Mouse (Mus musculus) 3134 (cell line): ENCODE results near the gene Gcnt1.

Source experiments
- DNase-seq: peaks from one replicate; pipeline ENCODE4 v3.0.0-alpha.2; 2011; ENCODE audit warnings: low spot score; ENCODE audit not compliant: insufficient read length; ENCODE audit errors: extremely low read depth

Gcnt1 gene

DNA sequence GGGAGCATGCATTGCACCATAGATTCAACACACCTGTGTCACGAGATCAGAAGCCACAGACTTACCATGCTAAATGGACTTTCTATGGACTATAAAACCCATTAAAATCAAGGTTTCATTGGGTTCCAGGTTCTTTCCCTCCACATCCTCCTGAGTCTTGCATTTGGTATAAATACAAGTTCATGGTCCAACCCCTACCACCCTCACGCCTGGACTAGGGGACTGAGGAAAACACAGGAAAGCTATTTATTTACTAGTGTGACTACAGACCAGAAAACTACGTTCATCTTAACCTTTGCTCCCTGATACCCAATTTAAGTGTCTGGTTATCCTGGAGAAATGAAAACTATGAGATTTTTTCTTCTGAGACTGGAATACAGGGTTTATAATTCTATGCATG, at the start of gene Gcnt1:
Gene Gcnt1 (minus strand): TSS at position 144 of the 400 bp plus-strand sequence.
- DNase-seq: no peak

DNA sequence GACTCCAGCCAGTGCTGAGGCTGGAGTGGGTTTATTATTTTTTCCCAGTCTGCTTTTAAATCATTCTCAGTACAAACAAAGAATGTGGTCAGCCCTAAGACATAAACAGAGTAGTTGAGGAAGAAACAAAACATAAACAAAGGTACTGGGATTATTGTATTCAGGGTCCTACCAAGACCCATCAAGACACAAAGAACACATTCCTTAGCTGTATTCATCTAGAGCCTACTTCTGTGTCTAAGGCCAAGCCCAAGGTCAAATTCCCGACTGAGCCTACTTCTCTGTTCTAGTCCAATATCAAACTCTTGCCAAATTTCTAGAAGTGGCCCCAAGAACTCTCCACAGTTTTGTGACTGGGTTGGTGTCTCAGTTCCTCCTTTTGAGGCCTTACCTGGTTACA, 45.2 kb upstream of the Gcnt1 start:
- DNase-seq: no peak

DNA sequence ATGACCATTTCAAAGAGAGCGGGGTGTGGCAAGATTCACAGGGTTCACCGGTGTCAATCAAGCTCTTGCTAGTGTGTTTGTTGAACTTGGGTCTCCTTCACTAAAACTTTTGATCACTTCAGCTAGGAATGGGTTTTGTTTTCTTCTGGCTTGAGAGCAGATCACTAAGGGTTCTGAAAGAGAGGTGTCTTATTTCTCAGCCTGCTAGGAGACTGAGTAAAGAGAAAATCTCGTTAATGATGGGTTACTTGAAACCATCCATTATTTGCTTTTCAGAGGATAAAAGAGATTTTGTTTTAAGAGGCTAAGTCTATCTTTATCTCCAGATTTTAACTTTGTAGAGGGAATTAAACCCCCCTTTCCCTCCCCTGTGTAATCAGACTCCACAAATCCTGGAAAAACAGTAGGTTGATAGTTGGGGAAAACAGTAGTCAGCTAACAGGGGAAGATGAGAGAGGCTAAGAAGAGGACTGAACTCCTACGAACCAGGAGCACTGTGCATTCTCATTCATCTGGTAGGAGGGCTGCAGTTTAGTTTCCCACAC, 40.3 kb upstream of the Gcnt1 start:
- no peak for DNase-seq

DNA sequence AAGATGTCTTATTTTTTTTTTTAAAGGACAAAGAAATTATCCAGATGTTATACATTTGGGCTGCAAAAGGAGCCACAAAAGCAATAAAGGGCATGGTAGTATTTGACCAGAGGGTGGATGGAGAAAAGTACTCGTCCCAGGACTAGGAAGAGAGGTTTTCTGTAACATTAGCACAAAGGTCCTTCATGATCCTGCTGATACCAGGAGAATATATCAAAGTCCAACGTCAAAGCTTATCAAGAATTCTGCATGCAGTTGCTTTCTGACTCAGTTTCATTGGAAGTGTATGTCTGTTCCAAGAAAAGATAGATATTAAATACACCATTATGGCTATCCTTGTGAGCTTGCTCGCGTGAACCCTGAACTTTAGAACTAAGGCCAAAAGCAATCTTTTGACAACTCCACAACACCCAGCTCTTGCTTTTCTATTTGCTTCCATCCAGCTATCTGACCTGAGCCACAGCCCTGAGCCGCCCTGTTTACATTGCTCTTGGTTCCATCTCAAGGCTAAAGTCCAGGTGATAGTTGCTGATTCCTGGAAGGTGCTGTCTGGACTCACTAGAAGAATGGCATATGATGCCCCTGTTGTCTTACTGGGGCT, 37.9 kb upstream of the Gcnt1 start:
- DNase-seq: no peak

DNA sequence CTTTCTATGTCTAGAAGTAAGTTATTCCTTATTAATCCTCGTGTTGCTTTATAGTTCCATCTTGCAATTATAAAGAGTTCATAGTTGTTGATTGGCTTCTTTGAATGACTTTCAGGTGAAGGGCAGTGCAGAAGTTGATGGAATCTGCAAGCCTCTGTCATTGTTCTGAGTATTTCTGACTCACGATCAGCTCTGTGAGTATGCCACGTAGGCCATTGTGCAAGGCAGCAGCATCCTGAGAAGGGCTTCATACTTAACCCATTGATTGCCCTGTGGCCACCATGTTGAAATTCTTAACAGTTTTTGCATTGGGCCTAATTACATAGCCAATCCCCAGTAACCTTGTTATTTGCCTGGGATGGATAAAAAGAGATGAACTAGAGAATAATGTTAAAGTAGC, 36.7 kb upstream of the Gcnt1 start:
- no peak for DNase-seq

DNA sequence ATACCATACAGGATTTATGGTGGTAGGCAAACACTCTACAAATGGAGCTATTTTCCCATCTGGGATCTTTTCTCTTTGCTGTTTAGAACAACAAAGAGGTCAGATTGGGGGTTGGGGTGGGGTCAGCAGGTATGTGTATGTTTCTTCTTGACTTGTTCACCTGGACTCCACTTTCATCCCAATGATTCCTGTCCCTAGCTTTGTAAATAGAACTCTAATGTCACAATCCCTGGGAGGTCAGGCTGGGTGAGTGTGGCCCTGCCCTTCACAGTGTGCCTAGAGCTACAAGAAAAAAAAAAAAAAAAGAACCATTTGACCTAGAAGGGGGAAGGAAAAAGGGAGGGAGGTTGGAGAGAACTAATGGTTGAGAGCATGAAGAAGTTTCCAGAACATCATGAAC, 35.9 kb upstream of the Gcnt1 start:
- DNase-seq: no peak

DNA sequence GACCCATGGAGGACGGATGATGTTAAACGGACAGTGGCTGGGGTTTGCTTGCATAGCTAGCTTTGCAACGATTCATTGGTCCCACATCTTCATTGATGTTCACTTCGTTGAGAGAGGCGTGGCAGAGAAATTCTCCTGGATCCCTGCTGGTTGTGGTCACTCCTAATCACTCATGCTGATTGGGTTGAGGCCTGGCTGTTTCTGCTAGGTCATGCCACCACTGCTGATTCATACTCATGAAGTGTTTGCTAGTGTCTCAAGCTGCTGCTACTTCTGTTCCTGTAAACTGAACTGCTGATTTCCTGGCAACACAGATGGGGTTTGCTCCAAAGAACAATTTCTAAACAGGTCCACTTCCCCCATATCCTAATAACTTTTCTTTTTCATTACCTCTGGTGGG, 34.2 kb upstream of the Gcnt1 start:
- DNase-seq: no peak

DNA sequence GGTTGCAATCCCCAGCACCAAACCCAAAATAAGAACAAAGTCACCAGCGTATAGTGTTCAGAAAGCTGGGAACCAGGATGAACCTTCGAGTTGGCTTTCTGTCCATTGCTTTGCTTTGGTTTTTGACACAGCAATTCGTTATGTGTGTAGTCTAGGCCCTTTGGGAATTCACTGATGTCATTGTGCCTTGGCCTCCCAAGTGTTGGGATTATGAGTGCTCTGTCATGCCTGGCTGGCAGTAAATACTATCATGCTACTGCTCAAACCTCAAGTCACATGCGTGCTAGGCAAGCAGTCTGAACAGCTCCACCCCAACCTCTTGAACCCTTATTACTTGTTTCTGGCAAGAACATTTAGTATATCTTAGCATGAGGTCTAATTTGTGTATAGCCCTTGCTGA, 30.5 kb upstream of the Gcnt1 start:
- DNase-seq: no peak

DNA sequence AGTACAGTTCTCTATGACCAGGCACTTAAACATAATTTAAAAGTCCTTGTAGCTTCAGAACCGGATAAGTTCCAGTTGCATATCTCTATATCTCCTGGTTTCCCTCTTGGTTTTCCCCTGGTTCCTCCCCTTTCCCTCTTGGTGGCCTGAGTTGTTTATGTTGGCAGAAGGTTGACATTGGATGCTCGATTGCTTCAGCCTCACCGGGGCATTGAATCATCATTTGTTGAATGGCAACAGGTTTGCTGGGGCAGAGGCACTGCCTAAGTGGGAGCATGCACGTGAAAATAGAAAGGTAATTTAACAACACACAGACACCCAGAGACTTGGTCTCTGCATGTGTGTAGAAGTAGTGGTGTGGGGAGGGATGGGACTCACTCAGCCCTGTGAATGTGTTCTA, 27.9 kb upstream of the Gcnt1 start:
- peak; percentile 10 for DNase-seq

DNA sequence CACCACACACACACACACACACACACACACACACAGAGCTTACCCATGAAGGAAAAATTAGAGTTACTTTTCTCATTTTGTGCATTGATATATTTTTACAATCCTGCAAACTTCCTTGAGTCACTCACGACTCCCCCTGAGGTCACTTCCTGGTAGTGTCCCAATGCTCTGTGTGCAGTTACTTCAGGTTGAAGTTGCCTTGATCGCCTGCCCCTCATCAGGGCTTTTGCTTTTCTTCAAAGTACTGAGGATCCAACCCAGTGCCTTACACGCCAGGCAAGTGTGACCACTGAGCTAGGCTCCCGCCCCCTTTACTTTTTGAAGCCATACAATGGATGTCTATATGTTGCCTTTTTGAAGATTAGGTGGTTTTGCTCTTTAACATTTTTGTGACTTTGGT, 27.3 kb upstream of the Gcnt1 start:
- no peak for DNase-seq

DNA sequence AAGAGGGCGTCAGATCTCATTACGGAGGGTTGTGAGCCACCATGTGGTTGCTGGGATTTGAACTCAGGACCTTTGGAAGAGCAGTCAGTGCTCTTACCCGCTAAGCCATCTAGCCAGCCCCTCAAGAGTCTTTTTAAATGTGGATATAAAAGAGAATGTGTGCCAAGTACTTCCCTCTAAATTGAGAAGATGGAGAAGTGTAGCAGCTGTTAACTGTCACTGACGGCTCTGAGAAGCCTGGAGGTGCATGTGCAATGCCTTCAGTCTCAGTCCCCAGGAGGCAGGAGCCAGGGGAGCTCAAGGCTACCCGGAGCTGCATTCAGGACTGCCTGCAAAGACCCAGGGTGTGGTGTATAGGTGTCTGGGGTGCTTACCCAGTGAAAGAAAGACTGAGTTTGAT, 25.3 kb upstream of the Gcnt1 start:
- no peak for DNase-seq

DNA sequence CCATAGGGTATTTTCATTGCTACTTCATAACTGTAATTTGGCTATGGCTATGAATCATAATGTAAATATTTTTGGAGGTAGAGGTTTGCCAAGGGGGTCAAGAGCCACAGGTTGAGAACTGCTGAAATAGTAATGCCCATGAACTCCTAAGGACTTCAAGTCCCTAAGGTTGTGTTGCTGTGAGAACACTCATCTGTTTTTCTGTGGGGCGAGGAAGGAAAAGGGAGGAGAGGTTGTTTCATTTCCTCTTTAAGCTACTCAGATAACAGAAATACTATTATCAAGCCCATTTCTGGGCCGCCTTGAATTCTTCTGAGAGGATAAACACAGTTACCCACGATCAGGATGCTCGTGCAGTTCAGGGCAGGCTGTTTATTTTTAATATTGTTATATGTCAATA, 24.2 kb upstream of the Gcnt1 start:
- DNase-seq: no peak

DNA sequence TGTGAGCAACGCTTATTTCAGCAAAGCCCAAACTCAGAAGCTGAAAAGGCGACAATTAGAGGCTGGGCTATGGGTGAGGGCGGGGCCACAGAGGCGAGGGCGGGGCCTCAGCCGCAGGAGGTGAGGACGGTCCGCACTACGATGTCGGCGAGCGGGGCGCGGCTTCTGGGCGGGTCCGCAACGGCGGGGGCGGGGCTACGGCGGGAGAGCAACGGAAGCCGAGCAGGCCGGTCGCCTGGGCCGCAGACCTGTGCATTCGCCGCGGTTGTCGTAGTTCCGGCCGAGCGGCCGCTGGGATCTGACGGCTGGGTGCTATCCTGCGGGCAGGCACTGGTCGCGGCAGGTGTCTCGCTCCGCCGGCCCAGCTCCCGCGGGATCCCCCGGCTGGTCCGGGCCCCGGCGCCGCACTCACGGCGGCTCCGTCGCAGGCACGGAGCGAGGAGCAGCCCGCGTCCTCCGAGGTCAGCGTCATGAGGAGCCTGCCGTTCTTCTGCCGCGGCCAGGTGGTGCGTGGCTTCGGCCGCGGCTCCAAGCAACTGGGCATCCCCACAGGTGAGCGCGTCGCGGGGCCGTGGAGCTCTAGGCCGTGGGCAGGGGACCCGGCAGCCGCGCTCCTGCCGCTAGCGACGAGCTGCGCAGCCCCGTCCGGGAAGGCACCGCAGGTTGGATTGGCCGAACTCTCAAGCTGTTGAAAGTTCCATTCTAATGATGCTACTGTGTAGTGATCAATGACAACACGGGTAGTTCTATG, 21.4 kb upstream of the Gcnt1 start, which contains the start of gene Rfk:
Gene Rfk (plus strand): TSS at position 203 of the 751 bp plus-strand sequence.
- DNase-seq: peak; percentile 95

DNA sequence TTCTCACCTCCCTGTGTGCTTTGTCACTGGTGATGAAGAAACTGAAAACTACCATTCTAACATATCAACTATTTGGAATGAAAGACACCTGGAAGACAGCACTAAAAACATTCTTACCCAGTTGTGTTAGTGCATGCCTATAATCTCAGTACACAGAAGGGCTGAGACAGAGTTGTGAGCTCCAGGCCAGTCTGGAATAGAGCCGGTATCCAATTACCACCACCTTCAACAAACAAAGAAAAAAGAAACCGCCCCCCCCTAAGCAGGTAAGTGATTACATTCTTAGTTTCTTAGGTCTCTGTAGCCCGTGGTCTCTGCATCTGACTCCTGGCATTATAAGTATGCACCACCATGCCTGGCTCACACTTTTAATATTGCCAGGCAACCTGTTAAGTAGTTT, 20.2 kb upstream of the Gcnt1 start:
- DNase-seq: no peak

DNA sequence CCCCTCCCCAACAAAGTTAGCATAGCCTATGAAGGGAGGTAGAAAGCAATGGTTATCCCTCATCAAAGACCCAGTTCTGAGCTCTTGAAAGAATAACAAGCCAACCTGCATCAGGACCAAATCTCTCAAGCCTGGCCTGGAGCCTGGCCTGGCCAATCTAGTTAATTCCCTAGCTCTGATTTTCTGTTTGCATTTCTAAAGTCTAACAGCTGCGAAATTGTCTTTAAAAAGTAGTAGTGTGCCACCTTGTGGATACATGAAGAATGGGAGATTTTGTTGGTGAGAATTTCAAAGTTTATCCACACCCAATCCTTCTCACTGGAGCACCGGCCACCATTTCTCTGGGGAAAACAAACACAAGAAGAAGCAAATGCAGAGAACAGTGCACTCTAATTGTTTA, 15.8 kb upstream of the Gcnt1 start:
- DNase-seq: no peak

DNA sequence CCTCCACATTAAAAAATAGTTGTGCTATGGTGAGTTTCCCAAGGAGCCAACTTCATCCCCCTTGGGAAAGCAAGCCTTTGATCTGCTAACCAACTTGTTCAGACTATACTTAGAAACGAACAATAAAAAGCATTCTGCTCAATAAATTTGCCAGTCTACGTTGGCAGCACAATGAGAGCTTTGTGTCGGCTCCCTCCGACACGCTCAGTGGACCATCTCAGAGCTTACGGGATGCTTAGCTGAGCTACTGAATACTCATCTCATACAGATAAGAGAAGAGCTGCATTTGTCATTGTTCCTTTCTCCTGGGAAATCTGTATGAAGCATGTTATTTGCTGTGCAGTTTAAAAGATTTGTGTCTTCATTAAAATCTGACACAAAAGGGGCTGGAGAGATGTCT, 13.8 kb upstream of the Gcnt1 start:
- DNase-seq: no peak

DNA sequence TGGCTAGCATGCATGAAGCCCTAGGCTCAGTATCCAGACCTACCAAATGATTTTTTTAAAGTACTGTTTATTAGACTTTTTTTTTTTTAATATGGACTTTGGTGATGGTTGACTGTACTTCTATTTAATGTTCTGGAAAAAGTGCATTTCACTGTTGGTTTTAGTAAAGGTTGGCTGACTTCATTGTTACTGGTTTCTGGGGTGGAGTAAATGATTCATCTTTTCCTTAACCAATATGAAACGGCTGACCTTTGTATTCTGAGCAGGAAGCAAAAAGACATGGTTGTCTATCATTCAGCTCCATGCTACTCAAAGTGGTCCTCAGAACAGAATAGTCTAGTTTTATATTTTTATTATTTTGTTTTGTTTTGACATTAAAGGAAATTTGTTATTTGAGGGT, 12.8 kb upstream of the Gcnt1 start:
- no peak for DNase-seq

DNA sequence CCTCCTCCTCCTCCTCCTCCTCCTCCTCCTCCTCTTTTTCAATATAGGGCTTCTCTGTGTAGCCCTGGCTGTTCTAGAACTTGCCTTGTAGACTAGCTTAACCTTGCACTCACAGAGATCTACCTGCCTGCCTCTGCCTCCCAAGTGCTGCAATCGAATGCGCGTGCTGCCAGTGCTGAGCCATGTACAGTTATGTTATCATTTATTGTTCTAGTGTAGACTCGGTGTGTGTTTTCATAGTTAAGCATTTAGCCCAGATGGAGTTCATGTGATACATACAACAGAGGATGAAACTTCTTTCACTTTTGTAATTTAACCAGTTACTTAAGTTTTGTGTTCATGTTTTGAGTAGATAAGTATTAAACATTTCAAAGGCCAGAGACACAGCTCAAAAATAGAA, 12.4 kb upstream of the Gcnt1 start:
- no peak for DNase-seq

DNA sequence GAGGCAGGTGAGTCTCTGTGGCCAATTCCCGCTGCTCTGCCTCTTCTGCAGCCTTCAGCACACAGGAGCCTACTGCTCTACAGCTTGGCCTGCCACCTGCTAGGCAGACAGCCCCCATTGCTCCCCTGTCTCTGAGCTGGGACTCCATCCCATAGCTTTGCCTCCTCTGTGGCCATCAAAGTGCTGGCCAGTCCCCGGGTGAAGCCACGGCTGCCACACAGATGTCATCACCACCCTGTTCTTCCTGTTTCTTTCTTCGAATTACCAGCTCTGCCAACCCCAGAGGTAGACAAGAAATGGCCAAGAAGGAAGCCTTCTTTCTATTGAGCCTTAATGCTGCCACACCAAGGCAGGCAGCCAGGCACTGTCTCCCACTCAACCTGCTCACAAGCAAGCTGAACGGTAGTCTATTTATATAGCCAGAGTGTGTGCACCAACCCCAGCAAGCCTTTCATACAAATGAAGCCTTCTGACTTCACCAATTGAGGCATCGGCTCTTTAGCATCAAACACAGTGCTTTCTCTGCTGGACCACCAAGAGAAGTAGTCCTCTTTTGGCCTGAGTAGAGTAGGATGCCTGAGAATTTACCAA, 10.3 kb upstream of the Gcnt1 start:
- DNase-seq: no peak

DNA sequence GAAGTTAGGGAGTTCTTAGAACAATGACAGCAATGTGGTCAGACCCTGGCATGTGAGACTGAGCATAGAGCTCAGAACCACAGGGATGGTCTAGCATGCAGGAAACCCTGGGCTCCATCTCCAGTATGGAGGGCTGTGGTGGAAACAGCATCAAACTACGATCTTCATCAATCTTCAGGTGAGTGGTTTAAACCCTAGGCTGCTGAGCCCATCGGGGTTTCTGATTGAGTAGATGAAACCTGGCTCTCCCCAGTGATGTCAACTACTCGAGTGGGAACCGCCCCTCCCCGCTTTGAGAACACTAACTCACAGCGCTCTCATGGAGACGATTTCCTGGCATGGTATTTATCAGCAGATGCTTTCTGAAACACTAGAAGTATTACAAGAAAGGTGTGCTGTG, 7.9 kb upstream of the Gcnt1 start:
- no peak for DNase-seq

DNA sequence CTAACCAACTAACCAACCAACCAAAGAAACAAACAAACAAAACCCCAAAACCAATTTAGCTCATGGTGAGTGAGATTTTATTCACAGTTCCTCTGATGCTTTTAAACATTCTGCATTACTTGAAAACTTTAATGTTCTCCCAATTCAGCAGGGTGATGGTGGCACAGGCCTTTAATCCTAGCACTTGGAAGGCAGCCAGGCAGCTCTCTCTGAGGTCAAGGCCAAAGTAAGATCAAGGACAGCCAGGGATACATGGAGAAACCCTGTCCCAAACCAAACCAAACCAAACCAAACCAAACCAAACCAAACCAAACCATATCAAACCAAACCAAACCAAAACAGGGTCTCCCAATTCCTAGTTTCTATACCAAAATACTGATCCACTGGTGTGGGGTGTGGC, 6.2 kb upstream of the Gcnt1 start:
- DNase-seq: no peak

DNA sequence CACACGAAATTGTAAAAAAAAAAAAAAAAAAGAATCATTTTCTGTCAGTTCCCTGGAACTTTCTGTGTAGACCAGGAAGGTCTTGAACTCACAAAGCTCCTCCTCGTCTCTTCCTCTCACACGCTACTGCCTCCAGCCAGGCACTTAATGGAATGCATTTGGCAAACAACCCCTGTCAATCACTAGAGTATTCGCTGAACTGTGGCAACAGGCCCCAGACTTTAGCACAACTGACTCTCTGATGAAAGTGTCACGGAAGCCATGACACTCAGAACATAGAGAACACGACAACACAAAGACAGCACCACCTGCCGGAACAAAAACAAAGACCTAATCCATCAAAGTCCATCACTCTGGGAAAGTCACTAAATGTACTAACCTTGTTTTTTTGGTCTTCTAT, 3.1 kb downstream of the Gcnt1 start:
- DNase-seq: no peak
